Mouse (Mus musculus) kidney, postnatal 25 days (tissue): ENCODE data around the gene Top1.
A peak's percentile ranks its signal among the peaks of the same experiment; 100 is the strongest.

Experiments used
- DNase-seq, 2 experiments: peaks; one replicate each; pipeline ENCODE4 v3.0.0; 2021; ENCODE audit warnings: mixed read lengths in 2 of 2

The Top1 gene

DNA sequence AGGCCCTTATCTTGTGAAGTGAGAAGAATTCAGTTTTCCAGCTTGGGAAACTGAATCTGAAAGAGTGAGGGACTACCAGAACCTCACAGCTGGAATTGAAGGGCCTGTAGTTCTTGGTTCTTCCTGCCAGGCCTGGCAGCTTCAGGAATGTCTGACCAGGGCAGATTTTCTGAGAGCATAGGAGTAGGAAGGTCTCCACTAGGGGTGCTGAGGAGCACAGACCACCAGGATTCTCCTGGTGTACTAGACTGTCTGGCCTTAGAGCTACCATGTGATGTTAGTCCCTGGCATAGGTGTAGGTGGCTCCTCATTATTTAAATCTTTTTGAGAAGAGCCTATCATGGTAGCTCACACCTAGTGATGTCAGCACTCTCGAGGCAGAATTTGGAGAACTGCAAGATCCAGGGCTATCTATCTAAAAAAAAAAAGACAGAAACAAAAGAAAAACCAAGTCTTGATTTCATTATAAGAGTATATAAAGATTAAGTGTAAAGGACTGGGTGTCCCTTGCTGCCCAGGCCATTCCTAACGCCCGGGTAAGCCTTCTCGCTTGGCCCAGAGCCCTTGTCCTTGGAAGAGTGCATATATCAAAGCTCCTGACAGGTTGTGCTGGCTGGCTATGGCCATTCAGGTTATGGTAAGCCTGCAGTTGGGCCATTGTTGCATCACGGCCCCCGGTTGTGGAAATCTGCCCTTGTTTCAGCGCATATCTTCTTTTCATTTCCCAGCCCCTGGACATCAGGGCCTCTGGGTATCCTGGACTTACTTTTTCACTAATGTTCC is 98.5 kb downstream of the Top1 start:
- DNase-seq = peak; percentile 84 to 90

DNA sequence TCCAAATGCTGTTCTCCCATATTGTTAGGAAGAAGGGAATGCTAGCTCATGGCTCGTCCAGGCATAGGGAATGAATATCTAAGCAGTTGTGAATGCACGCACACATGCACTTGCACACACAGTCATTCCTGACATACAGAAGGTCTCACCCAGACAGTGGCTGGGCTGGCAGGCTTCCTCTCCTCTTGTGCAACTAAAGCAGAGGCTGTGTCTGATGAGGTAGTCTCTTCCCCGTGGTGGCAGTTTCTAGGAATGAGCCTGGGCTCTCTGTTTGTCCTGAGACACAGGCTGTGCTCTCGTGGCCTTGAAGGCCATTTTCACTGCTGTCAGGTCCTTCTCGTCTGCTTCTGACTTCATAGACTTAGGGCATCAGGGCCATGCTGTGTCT is 99.1 kb downstream of the Top1 start:
- no peak for DNase-seq

DNA sequence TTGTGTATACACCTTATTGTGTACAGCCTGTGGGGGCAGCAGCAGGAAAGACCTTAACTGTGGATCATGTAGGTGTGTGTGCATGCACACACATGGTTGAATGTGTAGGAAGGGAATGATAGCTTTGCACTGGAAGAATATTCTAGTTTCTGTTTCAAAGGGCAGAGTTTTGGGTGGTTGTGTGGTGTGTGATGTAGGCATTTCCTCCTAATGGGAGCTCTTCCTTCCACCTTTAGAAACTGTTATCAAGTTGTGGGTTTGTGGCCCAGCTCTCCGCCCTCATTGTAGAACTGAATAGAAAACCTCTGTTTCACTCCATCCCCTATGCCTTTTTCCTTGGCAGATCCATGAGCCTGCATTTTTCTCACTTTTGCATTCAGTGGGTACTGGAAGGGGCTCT is 99.8 kb downstream of the Top1 start:
- DNase-seq = no peak

DNA sequence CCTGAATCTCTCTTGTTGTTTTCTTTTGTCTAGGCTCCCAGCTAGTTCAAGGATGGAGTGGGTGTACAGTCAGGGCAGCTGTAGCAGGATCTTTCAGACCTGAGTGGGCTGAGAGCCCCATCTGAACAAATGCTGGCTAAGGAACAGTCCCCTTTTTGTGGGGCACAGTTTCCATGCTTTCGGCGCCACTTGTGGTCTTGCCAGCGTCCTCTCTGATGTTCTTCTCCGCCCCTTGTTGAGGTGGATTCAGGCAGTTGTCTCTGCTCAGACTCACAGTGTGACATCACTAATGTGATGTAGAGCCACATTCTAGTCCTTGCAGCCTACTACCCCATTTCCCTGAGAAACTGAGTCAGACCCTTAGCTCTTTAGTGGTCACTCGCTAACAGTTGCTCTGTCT is 100.9 kb downstream of the Top1 start:
- no peak for DNase-seq

DNA sequence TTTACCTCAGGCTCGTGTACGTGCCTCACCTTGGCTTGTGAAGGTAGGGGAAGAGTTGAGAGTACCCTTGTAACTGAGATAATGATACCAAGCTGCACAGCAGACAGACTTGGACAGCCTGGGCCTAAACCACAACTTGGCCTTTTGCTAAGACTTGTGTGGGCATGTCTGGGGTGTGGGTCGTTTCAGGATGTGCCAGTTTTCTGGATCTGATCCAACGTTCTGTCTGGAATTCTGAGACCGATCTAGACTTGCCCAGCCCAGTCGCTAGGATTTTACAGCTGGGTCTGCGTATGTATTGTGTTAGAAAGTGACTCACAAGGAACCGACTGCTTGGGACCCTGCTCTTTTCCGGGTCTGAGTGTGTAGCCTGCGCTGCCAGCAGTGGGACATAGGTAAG is 101.4 kb downstream of the Top1 start:
- no peak for DNase-seq

DNA sequence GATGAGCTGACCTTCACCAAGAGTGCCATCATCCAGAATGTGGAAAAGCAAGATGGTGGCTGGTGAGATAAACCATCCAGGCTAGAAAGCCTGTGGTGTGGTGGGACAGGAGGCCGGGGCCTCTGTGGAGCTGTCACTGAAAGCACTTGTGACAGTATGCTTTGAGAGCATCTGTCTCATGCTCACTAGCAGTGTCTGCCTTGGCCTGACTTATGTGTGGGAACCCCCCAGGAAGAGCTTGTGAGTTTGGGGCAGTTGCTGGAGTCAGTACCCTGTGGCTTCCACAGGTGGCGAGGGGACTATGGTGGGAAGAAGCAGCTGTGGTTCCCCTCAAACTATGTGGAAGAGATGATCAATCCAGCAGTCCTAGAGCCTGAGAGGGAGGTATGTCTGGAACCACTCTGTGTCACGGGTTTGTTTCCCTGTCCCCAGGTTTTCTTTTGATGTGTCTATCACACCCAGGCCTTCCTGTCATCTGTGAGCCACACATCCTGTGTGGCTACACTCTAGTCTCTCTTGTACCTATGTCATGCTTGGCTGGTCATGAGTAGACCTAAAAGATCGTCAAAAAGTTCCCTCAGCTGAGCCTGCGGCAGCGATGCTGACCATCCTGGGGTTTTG is 111.0 kb downstream of the Top1 start:
- no peak for DNase-seq

DNA sequence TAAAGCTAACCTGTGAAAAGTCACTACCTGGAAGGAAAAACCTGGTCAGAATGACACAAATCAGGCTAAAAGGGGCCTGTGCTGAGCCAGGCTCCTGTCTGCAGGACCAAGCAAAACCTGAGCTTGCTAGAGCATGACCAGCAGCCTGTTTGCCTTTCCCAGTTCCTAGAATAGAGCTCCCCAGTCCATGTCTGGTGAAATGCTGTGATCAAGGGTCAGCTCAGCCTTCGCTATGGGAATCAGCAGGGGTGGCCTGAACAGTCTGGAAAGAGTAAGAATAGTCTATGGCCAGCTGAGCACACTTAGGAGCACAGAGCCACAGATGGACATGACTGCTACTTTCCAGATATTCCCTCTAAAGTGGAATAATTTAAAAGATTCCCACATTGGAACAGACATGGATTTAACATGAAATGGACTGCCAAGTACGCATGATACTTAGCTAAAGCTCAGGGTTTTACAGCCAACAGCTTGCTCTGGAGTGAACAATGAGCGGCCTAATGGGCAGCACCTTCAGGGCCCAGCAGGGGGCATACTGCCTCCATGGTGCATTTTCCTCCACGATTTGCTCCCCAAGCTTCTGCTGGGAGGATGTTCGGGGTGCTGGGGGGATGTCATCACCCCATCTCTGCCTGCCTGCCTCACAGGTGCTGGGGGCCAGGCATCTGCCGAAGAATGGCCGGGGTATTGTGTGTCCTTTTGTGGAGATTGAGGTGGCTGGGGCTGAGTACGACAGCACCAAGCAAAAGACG is 114.9 kb downstream of the Top1 start:
- DNase-seq = peak; percentile 56 to 69

DNA sequence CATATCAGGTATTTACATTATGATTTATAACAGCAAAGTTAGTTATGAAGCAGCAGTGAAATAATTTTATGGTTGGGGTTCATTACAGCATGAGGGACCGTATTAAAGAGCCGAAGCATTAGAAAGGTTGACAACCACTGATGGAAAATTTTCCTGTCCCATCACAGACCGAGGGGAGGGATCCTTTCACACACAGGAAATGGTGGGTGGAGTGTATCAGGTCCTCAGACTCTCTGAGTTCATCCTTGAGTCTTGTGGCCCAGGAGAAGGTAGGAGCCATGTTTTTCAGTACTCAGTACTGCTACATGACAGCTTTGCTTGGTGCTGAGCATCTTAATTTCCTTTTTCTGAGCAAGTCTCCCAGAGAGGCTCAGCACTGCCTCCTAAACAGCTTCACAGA is 118.1 kb downstream of the Top1 start:
- DNase-seq = peak in 1 of 2 experiments; percentile 20

DNA sequence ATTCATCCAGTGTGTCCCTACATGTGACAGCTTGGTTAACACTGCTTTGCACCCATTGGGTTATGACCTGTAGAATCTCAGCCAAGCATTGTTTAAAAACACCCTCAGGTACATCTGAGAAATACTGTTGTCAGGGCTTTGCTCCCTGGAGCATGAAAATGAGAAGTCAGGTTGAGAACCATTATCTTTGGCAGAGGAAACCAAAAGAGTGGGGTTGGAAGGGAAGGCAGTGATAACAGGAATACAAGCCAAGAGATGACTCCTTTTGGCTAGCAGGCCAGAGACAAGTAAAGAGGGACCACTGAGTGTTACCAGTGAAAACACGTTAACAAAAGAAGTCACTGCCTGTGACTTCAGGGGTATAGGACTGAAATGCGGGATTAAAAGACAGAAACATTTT is 118.7 kb downstream of the Top1 start:
- no peak for DNase-seq

DNA sequence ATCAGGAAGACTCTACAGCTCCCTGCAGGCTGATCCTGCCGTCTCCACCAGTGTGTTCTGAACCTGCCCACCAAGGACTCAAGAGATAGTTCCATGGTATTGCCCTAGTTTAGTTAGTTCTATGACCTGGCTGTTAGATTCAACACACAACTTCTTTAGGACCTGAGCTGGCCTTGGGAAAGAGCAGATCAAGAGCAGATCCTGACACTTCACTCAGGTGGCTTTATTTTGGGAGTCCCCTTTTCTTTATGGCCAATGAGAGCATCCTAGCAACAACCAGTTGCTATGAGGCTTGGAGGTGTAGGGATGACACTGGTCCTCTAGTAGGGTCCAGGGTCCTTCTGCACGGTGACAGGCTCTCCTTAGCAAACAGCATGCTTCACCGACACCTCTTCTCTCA is 119.4 kb downstream of the Top1 start:
- DNase-seq = peak in 1 of 2 experiments; percentile 19

DNA sequence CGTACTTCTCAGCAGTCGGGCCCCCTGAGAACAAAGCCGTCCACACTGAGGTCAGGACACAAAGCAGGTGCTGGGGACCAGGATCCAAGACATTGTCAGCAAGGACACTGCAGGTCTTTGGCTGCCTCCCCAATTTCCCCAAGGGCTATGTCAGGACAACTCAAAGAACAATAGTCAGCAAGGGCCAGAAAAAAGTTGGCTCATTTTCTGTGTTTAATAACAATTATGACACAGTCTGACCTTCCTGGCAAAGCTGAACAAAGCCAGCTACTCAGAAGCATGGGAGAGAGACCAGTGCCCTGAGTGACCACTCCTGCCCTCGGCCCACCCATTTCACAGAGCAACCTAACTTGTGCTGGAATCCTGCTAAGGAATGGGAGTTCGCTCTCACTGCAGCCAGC is 120.7 kb downstream of the Top1 start:
- DNase-seq = peak; percentile 73 to 87

DNA sequence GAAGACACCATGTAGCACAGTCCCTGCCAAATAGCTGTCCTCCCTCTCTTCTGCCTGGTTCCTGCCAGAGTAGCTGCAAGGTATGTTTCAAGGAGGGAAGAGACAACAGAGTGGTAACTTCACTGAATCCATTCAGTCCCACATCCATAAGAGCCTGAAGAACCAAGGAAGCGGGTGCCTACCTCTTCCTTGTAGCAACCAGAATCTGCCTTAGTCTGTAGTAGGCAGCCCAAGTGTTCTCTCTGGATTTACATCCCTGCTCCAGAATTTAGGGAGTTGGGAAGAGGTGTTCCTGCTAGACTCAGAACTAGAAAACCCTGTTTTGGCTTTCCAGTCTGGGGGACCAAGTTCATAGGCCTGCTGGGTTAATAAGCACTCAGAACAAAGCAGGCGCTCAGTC is 121.5 kb downstream of the Top1 start:
- no peak for DNase-seq

DNA sequence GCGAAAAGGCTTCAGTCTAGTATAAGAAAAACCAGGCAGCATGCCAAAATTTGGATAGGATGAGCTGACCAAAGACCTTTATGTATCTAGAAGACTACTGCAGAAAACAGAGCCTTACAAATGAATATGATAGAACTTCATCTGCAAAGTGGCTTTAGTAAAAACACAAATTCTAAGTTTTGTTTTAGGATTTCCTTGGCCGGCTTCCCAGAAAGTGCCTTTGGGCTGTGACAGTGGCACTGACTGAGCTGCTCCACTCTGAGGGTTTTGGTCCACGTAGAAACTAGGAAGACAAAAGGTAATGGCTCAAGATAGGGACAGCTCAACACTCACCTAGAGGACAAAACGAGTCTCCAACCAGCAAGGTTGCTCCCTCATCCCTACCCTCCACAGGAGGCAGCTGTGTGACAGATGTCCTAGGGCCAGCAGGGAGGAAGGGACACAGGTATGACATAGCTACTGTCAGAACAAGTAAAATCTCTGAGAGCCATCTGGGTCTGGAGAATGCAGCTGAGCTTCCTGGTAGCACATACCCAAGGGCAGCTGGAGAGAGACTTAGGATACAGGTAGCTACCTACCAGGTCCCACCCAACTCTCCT is 122.5 kb downstream of the Top1 start:
- peak in 1 of 2 experiments; percentile 50 for DNase-seq

DNA sequence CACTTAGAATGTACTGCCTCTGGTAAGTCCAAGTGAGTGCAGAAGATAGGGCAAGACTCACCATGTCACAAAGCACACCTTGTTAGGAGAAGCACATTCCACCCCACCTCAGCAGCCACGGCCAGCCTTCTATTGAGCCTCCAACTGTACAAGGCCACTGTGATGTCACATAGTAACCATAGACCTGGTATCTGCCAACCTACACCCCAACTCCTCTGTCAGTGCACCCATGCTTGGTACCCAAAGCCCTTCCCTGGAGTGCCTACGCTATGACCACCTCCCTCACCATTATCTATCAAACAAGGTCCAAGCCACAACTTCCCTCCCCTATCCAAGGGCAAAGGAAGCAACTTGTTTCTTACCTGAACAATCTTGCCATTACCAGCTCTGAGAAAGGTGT is 123.3 kb downstream of the Top1 start:
- peak in 1 of 2 experiments; percentile 25 for DNase-seq

DNA sequence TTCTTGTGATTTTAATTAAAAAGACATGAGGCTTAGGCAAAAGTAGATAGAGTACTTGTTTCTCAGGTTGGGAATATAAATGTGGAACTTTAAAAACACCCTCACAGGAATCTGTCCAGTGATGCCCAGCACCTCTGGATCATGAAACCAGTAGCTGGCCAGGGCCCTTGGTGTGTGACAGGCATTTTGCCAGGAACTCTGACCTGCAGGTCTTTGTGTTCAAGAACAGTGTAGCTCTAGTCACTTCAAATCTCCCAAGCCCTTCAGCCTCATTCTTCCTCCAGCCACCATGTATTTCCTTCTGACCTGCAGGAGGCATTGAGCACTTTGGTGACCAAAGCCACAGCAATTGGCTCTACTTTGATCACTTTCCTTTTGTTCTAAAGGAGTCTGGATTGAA is 124.7 kb downstream of the Top1 start:
- peak; percentile 46 to 62 for DNase-seq

DNA sequence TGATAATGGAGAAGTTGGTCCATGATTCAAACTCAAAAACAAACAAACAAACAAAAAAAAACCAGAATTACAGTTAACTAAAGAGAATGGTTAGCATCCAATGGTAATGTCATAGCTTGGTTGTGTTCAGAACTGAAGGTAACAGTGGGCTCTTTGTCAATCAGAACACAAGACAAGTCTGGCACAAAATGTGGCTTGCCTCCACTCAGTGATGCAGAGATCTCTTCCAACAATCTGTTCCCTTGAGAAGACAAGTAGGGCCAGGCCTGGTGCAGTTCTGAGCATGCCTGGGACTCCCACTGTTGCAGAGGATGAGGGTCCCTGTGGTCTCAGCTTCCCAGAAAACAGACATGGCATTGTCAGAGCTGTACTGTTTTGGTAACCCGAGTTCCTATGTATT is 125.2 kb downstream of the Top1 start:
- no peak for DNase-seq

DNA sequence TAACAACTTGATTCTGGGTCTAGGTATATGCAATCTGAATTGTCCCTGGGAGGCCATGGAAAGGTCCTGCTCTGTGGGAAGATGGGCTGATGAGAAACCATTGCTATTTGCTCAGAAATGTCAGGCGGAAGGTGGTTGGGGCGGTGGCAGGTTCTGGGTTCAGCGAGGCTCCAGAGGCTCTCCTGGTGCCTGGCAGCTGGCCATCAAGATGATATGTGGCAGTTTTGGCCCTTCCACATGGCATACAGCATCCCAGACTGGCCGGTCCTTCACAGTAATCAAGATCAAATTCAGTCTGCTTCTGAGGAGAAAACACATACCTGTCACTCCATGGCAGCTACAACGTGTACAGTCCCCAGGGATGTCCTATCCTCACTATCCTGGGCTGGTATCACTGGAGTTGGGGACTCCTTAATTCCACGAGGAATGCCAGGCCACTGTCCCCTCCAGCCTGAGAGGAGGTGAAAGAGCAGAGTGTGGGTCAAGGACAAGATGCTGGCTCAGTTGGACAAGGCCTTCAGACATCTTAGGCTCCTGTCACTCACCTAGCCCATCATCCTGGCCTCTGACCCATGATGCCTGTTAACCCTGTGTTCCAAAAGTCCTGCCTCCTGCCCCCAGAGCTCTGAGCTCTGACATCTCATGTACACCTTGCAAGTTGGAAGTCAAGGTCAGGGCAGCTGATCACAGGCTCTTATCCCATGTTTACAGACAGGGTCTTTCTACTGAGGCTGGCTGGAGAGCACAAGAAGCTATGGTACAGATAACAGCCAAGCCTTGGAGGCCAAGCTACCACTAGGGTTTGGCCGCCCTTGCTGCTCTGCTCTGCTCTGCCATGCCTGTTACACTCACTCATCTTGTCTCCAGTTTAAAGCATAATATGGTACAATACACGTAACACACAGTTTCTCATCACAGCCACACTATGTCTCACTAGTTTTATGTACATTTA is 125.9 kb downstream of the Top1 start:
- DNase-seq = peak in 1 of 2 experiments; percentile 38
